Mouse (Mus musculus): ENCODE measurements at regions not wholly inside any gene's neighbourhood (a gene's known extent, or its start where the extent isn't known, plus 50 kb on each side); places are given as distances from the start of the nearest gene placed in this dataset.

DNA sequence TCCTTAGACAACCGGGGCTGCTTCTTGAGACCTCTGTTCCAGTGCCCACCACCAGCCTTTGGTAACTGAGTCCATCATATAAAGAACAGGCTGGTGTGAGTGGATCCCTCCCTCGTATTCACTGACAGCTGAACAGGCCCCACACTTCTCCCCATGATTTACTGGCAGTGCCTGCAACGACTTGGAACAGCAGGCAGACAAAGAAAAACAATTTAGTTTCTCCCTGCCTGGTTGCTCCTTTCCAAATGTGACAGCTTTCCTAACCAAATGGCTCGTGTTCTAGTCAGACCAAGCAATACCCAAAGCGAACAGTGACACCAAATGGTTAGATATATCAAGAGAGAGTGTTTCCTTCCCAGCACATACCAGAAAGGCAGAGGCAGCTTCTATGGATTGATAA, 150.0 kb upstream of the Adamts3 start:
- Histone ChIP-seq H3K4me1 (ENCODE audit: control insufficient read depth in 1 of 2, insufficient read depth in 2 of 2, low read length in 2 of 2) (no peaks in the 10 kb centered on the region), H3K9ac (ENCODE audit: control insufficient read depth, low read depth, low read length, poor library complexity, severe bottlenecking) (no peak overlapping the region), H3K27ac (ENCODE audit: control insufficient read depth, low read depth, low read length) (no peak overlapping the region), H3K27me3 (ENCODE audit: control insufficient read depth in 1 of 2, insufficient read depth in 2 of 2, low read length in 2 of 2) (no peaks in the 10 kb centered on the region), H3K4me3 (ENCODE audit: control insufficient read depth in 1 of 2, insufficient read depth in 1 of 2, low read depth in 2 of 2, low read length in 2 of 2) (no peak overlapping the region), H3K36me3 (ENCODE audit: control insufficient read depth in 1 of 2, insufficient read depth in 2 of 2, low read length in 2 of 2) (no peaks in the 10 kb centered on the region), H3K9me3 (replicated peaks; ENCODE audit: insufficient read depth, low read length) (no peaks in the 10 kb centered on the region), H3K79me2 (ENCODE audit: control insufficient read depth, insufficient read depth, low read length, poor library complexity) (no peaks in the 10 kb centered on the region)
- TF ChIP-seq MYC (IDR thresholded peaks at IDR 0.05; ENCODE audit: low read depth, low read length): no peak
- no peak for TF ChIP-seq ZNF384 (IDR thresholded peaks at IDR 0.05; ENCODE audit: low read depth, low read length)
- TF ChIP-seq MAX (IDR thresholded peaks at IDR 0.05; ENCODE audit: low read length): no peak
- no peak; the same call in 1 of the 2 replicates for TF ChIP-seq RAD21 (IDR thresholded peaks at IDR 0.05; ENCODE audit: low read depth, low read length)
- no peak for TF ChIP-seq EP300 (IDR thresholded peaks at IDR 0.05; ENCODE audit: low read depth in 1 of 2, low read length in 2 of 2)
- TF ChIP-seq HCFC1 (IDR thresholded peaks at IDR 0.05; ENCODE audit: low read depth, low read length): no peak
- DNase-seq (ENCODE audit: low read depth, low spot score): no peak

- no peak overlapping the region for H3K9ac ChIP-seq (ENCODE audit: control insufficient read depth, low read depth, low read length, poor library complexity, severe bottlenecking)
- 0 out of 4 replicates have a peak, but pooled peaks cover 0 to 1% of the 10 kb centered on the region in 2 experiments for H3K27me3 ChIP-seq (ENCODE audit: control insufficient read depth in 1 of 2, insufficient read depth in 2 of 2, low read length in 2 of 2)
- H3K36me3 ChIP-seq (ENCODE audit: control insufficient read depth in 1 of 2, insufficient read depth in 2 of 2, low read length in 2 of 2): no peaks in the 10 kb centered on the region
- H3K9me3 ChIP-seq (replicated peaks; ENCODE audit: insufficient read depth, low read length): no peaks in the 10 kb centered on the region
- H3K4me3 ChIP-seq (ENCODE audit: control insufficient read depth in 1 of 2, insufficient read depth in 1 of 2, low read depth in 2 of 2, low read length in 2 of 2): no peak overlapping the region
- H3K27ac ChIP-seq (ENCODE audit: control insufficient read depth, low read depth, low read length): no peak overlapping the region
- DNase-seq (ENCODE audit: low read depth, low spot score): no peak
- TF ChIP-seq CHD1 (IDR thresholded peaks at IDR 0.05; ENCODE audit: low read depth, low read length) (no peak), NRF1 (IDR thresholded peaks at IDR 0.05; ENCODE audit: insufficient read depth, low read depth, low read length, poor library complexity, severe bottlenecking) (no peak), MYC (IDR thresholded peaks at IDR 0.05; ENCODE audit: low read depth, low read length) (no peak), ZMIZ1 (IDR thresholded peaks at IDR 0.05; ENCODE audit: low read depth, low read length) (no peak), ZNF384 (IDR thresholded peaks at IDR 0.05; ENCODE audit: low read depth, low read length) (no peak), ETS1 (IDR thresholded peaks at IDR 0.05; ENCODE audit: low read depth, low read length) (no peak), POLR2A (IDR thresholded peaks at IDR 0.05; ENCODE audit: control insufficient read depth in 1 of 2, insufficient read depth in 1 of 2, low read depth in 1 of 2, low read length in 2 of 2, poor library complexity in 1 of 2) (no peak), E2F4 (IDR thresholded peaks at IDR 0.05; ENCODE audit: borderline replicate concordance, low read depth, low read length) (no peak), GABPA (IDR thresholded peaks at IDR 0.05; ENCODE audit: low read depth, low read length) (no peak), MYB (IDR thresholded peaks at IDR 0.05; ENCODE audit: low read depth, low read length) (no peak), SIN3A (IDR thresholded peaks at IDR 0.05; ENCODE audit: low read length) (no peak), ZKSCAN1 (IDR thresholded peaks at IDR 0.05; ENCODE audit: low read depth, low read length) (no peak), UBTF (IDR thresholded peaks at IDR 0.05; ENCODE audit: borderline replicate concordance, insufficient read depth, low read depth, low read length) (no peak)
- H3K79me2 ChIP-seq (ENCODE audit: control insufficient read depth, insufficient read depth, low read length, poor library complexity): no peaks in the 10 kb centered on the region
- no peaks in the 10 kb centered on the region for H3K4me1 ChIP-seq (ENCODE audit: control insufficient read depth in 1 of 2, insufficient read depth in 2 of 2, low read length in 2 of 2)
These were observed 147.6 kb upstream of the Adamts3 start for GRCm38 (mm10) chr5:90030737-90031136.

Data from MEL (cell line).